Mouse (Mus musculus): ENCODE data around the gene Rfesd. TPM values are rescaled to one million over a fixed set of nuclear protein-coding genes. Genes with fewer than 3 reads are reported as not detected.

Rfesd gene
- total and polyA plus RNA-seq, 3 experiments, result 4.4 to 14.9 (median 10.9) TPM

GRCm38 (mm10) chr13:76059591-76059990, 41.1 kb upstream of the Rfesd start:
- intact Hi-C loops (cut with DNase I), result loop anchor here (5.0 kb wide), 1 partner anchor 117 kb away; the partner anchor contains the start of gene Rhobtb3
- no peak overlapping the region for H3K9ac ChIP-seq (ENCODE audit: low read depth, low read length)
- H3K4me1 ChIP-seq (ENCODE audit: control insufficient read depth, insufficient read depth, low read length), result peaks cover 3% of the 10 kb centered on the region
- peaks cover 3% of the 10 kb centered on the region; the same call in 1 of the 2 replicates for H3K27me3 ChIP-seq (ENCODE audit: control insufficient read depth, insufficient read depth, low read length)
- no peak for TF ChIP-seq CTCF (IDR thresholded peaks at IDR 0.05)
- no peak for TF ChIP-seq EP300 (IDR thresholded peaks at IDR 0.05; ENCODE audit: insufficient read depth, low read depth, low read length)
- no peak for TF ChIP-seq POLR2A (IDR thresholded peaks at IDR 0.05; ENCODE audit: insufficient read depth, low read depth, low read length)
- WGBS, result 96% methylated on average over 4 of the region's 4 CpGs
- H3K36me3 ChIP-seq (ENCODE audit: control insufficient read depth, insufficient read depth, low read length), result no peaks in the 10 kb centered on the region
- no peak overlapping the region for H3K4me3 ChIP-seq
- no peak for DNase-seq
- H3K79me2 ChIP-seq (replicated peaks; ENCODE audit: control insufficient read depth, insufficient read depth, low read length), result no peaks in the 10 kb centered on the region
- no peak overlapping the region for H3K27ac ChIP-seq

- 73% methylated on average over 10 of the region's 10 CpGs for WGBS
- Histone ChIP-seq H3K27me3 (ENCODE audit: control insufficient read depth, insufficient read depth, low read length) (peaks cover 3% of the 10 kb centered on the region; the same call in 1 of the 2 replicates), H3K4me3 (no peak overlapping the region), H3K4me1 (ENCODE audit: control insufficient read depth, insufficient read depth, low read length) (peaks cover 3% of the 10 kb centered on the region), H3K36me3 (ENCODE audit: control insufficient read depth, insufficient read depth, low read length) (no peaks in the 10 kb centered on the region), H3K27ac (no peak overlapping the region), H3K79me2 (replicated peaks; ENCODE audit: control insufficient read depth, insufficient read depth, low read length) (no peaks in the 10 kb centered on the region), H3K9ac (ENCODE audit: low read depth, low read length) (no peak overlapping the region)
- TF ChIP-seq EP300 (IDR thresholded peaks at IDR 0.05; ENCODE audit: insufficient read depth, low read depth, low read length) (no peak), POLR2A (IDR thresholded peaks at IDR 0.05; ENCODE audit: insufficient read depth, low read depth, low read length) (no peak), CTCF (IDR thresholded peaks at IDR 0.05) (no peak)
- intact Hi-C loops (cut with DNase I), result loop anchor here (2.0 to 5.0 kb wide), 3 partner anchors 33 to 115 kb away; partner anchors contain the start of gene Rhobtb3
- DNase-seq, result no peak
These were observed 38.9 kb upstream of the Rfesd start for GRCm38 (mm10) chr13:76057267-76058069.

GRCm38 (mm10) chr13:76056896-76057266, 38.4 kb upstream of the Rfesd start, which contains the start of gene Gpr150:
Gene Gpr150 (minus strand): TSS chr13:76056996.
- Histone ChIP-seq H3K79me2 (replicated peaks; ENCODE audit: control insufficient read depth, insufficient read depth, low read length) (no peaks in the 10 kb centered on the region), H3K27me3 (ENCODE audit: control insufficient read depth, insufficient read depth, low read length) (peaks cover 3% of the 10 kb centered on the region; the same call in 1 of the 2 replicates), H3K36me3 (ENCODE audit: control insufficient read depth, insufficient read depth, low read length) (no peaks in the 10 kb centered on the region), H3K4me3 (peak within 1 kb of the TSS; percentile 54), H3K9ac (ENCODE audit: low read depth, low read length) (peak within 1 kb of the TSS; percentile 8), H3K4me1 (ENCODE audit: control insufficient read depth, insufficient read depth, low read length) (peaks cover 3% of the 10 kb centered on the region), H3K27ac (no peak within 1 kb of the TSS)
- intact Hi-C loops (cut with DNase I), result loop anchor here (2.0 to 5.0 kb wide), 3 partner anchors 32 to 115 kb away; partner anchors contain the start of gene Rhobtb3
- WGBS, result 20% methylated on average over 10 of the region's 10 CpGs
- TF ChIP-seq CTCF (IDR thresholded peaks at IDR 0.05), result no peak
- TF ChIP-seq EP300 (IDR thresholded peaks at IDR 0.05; ENCODE audit: insufficient read depth, low read depth, low read length), result no peak
- no peak for TF ChIP-seq POLR2A (IDR thresholded peaks at IDR 0.05; ENCODE audit: insufficient read depth, low read depth, low read length)
- no peak for DNase-seq

GRCm38 (mm10) chr13:76056261-76056724, 37.8 kb upstream of the Rfesd start:
- Histone ChIP-seq H3K27ac (no peak overlapping the region), H3K36me3 (ENCODE audit: control insufficient read depth, insufficient read depth, low read length) (no peaks in the 10 kb centered on the region), H3K9ac (ENCODE audit: low read depth, low read length) (peak overlapping the region; percentile 8), H3K4me1 (ENCODE audit: control insufficient read depth, insufficient read depth, low read length) (peaks cover 3% of the 10 kb centered on the region), H3K79me2 (replicated peaks; ENCODE audit: control insufficient read depth, insufficient read depth, low read length) (no peaks in the 10 kb centered on the region), H3K4me3 (peak overlapping the region; percentile 54), H3K27me3 (ENCODE audit: control insufficient read depth, insufficient read depth, low read length) (peaks cover 3% of the 10 kb centered on the region; the same call in 1 of the 2 replicates)
- peak; percentile 75 for TF ChIP-seq CTCF (IDR thresholded peaks at IDR 0.05)
- TF ChIP-seq POLR2A (IDR thresholded peaks at IDR 0.05; ENCODE audit: insufficient read depth, low read depth, low read length), result no peak
- TF ChIP-seq EP300 (IDR thresholded peaks at IDR 0.05; ENCODE audit: insufficient read depth, low read depth, low read length), result no peak
- WGBS, result 2% methylated on average over 34 of the region's 34 CpGs
- intact Hi-C loops (cut with DNase I), result loop anchor here (2.0 to 5.0 kb wide), 3 partner anchors 31 to 114 kb away; partner anchors contain the start of gene Rhobtb3
- peak; percentile 76 for DNase-seq

- WGBS, result 2% methylated on average over 58 of the region's 59 CpGs
- Histone ChIP-seq H3K9ac (ENCODE audit: low read depth, low read length) (peak overlapping the region; percentile 17), H3K27ac (no peak overlapping the region), H3K79me2 (replicated peaks; ENCODE audit: control insufficient read depth, insufficient read depth, low read length) (no peaks in the 10 kb centered on the region), H3K36me3 (ENCODE audit: control insufficient read depth, insufficient read depth, low read length) (no peaks in the 10 kb centered on the region), H3K4me1 (ENCODE audit: control insufficient read depth, insufficient read depth, low read length) (peaks cover 3% of the 10 kb centered on the region), H3K4me3 (peak overlapping the region; percentile 54), H3K27me3 (ENCODE audit: control insufficient read depth, insufficient read depth, low read length) (peaks cover 3% of the 10 kb centered on the region; the same call in 1 of the 2 replicates)
- intact Hi-C loops (cut with DNase I), result loop anchor here (2.0 to 5.0 kb wide), 3 partner anchors 31 to 113 kb away; partner anchors contain the start of gene Rhobtb3
- no peak for TF ChIP-seq CTCF (IDR thresholded peaks at IDR 0.05)
- TF ChIP-seq POLR2A (IDR thresholded peaks at IDR 0.05; ENCODE audit: insufficient read depth, low read depth, low read length), result no peak
- TF ChIP-seq EP300 (IDR thresholded peaks at IDR 0.05; ENCODE audit: insufficient read depth, low read depth, low read length), result no peak
- peak; percentile 28 to 38 for DNase-seq
These were observed 37.1 kb upstream of the Rfesd start for GRCm38 (mm10) chr13:76055391-76056232.
